Mouse (Mus musculus) left cerebral cortex, postnatal 10 days (tissue): ENCODE results near the gene Arhgap31. TPM values are rescaled to one million over a fixed set of nuclear protein-coding genes. Genes with fewer than 3 reads are reported as not detected.
"Not testable (repeated sequence)": the region's sequence is repeated elsewhere in the genome, so short reads cannot be mapped to it uniquely, and the experiment has no call there.

ENCODE experiments used
- DNase-seq, 2 experiments: peaks; one replicate each; pipeline ENCODE4 v3.0.0; 2021 to 2022; ENCODE audit warnings: low spot score in 2 of 2, mixed read lengths in 1 of 2; ENCODE audit errors: extremely low spot score in 1 of 2
- intact Hi-C: fragments of 180-260 bp; cut with DNase I; formaldehyde crosslinking; loops from one replicate; pipeline ENCODE4 v1.15.1; 2025
- total RNA-seq, 2 experiments: library from RNA; stranded (reverse); gene quantifications; 2 replicates each; pipeline ENCODE4 v1.2.3; 2021

The Arhgap31 gene
- total RNA-seq, 2 experiments from 2014 or later, result 17.7 to 18.9 TPM

DNA sequence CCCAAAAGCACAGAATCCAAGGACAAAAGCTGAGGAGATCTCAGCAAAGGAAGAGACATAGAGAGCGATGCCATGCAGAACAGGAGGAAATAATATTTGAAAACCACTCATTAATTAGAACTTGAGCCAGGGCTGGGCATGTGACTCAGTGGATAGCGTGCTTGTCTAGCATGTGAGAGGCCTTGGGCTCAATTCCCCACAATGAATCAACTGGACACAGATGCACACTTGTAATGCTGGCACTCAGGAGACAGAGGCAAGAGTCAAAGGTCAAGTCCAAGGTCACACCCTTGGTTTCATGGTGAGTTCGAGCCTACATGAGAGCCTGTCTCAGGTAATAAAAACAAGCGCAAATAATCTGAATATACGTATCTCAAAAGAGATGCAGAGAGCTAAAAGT, 15.5 kb downstream of the Arhgap31 start:
- no peak for DNase-seq
- intact Hi-C loops, result no loop called here

GRCm38 (mm10) chr16:38695557-38695956, 17.5 kb downstream of the Arhgap31 start:
- intact Hi-C loops, result no loop called here
- no peak for DNase-seq

DNA sequence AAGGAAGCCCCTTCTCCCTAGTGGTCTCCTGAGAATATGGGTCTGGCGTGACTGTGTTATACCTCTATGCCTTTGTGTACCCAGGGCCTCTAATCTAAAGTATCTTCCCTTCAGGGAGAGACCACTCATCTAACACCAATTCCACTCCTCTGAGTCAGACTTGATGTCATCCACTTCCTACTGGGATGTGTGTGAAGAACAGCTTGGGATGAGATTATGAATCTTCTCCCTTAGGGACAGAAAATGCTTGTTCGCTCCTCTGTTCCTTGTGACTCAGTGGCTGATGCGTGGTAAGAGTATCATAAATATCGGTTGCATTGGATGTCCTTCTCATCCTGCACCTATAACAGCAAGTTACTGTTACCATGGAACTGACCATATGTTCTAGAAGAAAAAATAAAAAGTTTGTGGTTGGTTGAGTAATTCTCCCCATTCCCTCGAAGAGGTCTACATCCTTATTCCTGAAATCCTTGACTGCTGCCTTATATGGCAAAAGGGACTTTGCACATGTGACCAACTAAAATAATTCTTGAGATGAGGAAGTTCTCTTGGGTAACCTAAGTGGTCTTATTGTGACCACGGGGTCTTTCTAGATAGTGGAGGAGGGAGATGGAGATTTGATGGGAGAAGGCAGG, 18.1 kb downstream of the Arhgap31 start:
- DNase-seq, result no peak
- intact Hi-C loops, result no loop called here

GRCm38 (mm10) chr16:38690501-38690900, 22.6 kb downstream of the Arhgap31 start:
- intact Hi-C loops, result no loop called here
- no peak for DNase-seq

- no peak for DNase-seq
- intact Hi-C loops, result no loop called here
These were observed 23.3 kb downstream of the Arhgap31 start for GRCm38 (mm10) chr16:38689786-38690185.

DNA sequence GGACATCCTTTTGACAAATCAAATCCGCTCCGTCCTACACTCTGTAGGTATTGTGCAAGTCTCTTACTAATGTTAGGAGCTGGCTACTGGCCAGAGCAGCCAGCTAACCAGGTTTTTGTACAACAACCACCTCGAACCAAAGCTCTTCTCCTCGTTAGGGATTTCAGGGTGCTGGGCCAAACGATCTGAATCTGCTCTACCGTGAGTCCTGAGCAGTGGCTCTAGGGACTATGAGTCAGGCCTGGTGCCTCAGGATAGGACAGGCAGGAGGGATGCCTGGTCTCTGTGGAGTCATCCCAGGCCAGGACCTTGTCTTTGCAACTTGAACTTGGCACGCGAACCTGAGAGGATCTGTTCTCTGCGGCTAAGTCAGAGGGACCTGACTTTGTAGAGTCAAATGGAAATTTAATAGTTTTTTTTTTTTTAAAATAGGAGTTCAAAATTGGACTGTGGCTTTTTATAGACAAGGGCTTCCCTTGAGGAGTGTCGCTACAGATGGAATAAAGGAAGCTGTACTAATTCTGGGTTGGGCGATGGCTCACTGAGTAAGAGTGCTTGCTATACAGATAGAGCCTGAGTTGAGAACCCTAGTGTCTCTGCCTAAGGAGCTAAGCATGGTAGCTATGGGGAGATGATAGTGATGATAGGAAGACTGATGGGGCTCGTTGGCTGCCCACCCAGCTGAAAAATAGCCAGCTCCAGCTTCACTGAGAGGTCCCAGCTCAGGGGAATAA, 24.4 kb downstream of the Arhgap31 start:
- intact Hi-C loops, result no loop called here
- DNase-seq, result no peak

- intact Hi-C loops, result no loop called here
- no peak for DNase-seq
These were observed 25.4 kb downstream of the Arhgap31 start for GRCm38 (mm10) chr16:38687673-38688072.

DNA sequence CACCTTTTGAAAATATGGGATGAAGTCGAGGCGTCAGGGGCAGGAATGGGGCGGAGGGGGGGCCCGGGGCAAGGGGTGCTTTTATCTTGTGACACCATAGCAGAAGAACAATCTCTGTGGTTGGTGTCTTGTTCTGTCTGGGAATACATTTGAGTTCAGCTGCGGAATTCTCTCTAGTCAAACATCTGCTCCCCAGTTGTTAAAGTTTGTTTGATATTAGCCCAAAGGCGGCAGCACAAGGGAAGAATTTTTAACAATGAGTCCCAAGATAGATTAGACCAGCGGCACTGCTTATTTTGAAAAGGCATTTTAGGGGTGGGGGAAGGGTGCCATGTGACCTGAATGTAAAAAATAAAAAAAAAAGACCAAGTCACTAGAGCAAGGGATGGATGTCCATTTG, 30.0 kb downstream of the Arhgap31 start:
- intact Hi-C loops, result no loop called here
- no peak for DNase-seq

- intact Hi-C loops, result no loop called here
- no peak for DNase-seq
These were observed 31.8 kb downstream of the Arhgap31 start for GRCm38 (mm10) chr16:38681313-38681712.

DNA sequence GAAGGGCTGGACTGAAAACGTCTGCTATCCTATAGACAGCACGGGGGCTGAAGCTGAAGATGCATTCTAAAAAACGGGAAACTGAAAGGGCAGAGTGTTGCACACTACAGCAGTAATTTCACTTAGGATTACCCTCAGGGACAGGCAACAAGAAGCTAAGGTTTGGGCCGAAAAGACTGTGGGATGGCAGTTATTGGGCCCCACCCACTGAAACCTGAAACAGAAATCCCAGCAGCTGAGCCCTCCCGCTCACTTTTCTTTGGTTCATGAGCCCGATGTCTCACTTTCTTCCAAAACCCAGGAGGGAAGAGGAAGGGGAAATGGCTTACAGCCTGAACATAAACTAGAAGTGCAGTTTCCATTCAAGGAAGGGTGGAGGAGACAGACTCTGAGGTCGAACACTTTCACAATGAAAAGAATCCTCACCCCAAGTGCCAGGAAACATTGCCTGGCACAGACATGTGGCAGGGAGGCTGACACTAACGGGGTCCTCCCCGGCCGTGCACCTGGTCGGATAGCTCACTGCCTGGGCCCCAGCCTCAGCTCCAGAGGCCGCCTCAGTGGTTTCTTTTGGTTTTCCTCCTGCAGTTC, 33.5 kb downstream of the Arhgap31 start:
- no peak for DNase-seq

DNA sequence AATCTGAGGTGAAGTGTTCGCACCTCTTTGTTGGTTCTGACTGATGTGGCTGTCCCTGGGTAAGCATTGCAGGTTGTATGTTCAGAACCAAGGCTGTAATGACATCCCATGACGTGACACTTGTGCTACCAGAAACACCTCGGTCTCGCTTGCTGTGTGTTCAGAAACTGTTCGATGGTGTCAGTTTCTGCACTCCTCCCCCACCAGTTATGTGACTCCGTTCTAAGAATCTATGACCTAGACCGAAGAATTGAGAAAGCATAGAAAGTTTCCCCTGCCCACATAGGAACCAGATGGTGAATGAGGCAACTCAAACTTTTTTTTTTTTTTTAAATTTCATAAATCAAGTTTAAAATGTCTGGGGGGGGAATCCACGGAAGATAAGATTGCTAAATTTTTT, 34.2 kb downstream of the Arhgap31 start:
- intact Hi-C loops, result no loop called here

More for the DNA sequence above, 33.5 kb downstream of the Arhgap31 start:
- intact Hi-C loops, result no loop called here

GRCm38 (mm10) chr16:38677941-38678340, 35.1 kb downstream of the Arhgap31 start:
- DNase-seq, intact Hi-C loops: not testable (repeated sequence)

More for the DNA sequence above, 34.2 kb downstream of the Arhgap31 start:
- DNase-seq, result no peak

- no peak for DNase-seq
- intact Hi-C loops, result no loop called here
These were observed 35.9 kb downstream of the Arhgap31 start for GRCm38 (mm10) chr16:38677171-38677570.

DNA sequence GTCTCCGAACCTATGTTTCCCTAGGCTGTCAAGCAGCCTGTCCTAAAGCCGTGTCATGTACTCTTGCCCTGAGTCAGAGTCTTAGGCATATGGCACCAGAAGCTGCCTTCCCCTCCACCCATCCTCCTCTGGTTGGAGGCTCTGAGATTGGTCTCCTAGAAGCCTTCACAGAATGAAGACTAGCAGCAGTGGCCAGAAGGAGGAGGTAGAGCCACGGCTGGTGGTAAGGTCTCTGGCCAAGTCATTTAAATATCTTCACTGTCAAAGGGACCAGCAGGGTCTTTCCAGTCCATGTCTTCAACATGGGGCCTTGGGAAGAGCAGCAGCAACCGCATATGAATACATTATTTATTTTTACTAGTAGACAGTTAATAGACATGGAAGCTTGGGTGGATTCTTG, 36.4 kb downstream of the Arhgap31 start:
- intact Hi-C loops, result no loop called here
- no peak for DNase-seq

GRCm38 (mm10) chr16:38675600-38676335, 37.3 kb downstream of the Arhgap31 start:
- intact Hi-C loops, result no loop called here
- no peak for DNase-seq

- DNase-seq, result no peak
- intact Hi-C loops, result no loop called here
These were observed 38.2 kb downstream of the Arhgap31 start for GRCm38 (mm10) chr16:38674891-38675290.

- DNase-seq, result peak; percentile 82 to 85
- intact Hi-C loops, result no loop called here
These were observed 39.6 kb downstream of the Arhgap31 start for GRCm38 (mm10) chr16:38673511-38673910.

- intact Hi-C loops, result no loop called here
- no peak for DNase-seq
These were observed 40.1 kb downstream of the Arhgap31 start for GRCm38 (mm10) chr16:38672947-38673346.

GRCm38 (mm10) chr16:38672370-38672769, 40.7 kb downstream of the Arhgap31 start:
- no peak for DNase-seq
- intact Hi-C loops, result no loop called here
